Mouse (Mus musculus) megakaryocyte, embryonic 14.5 days (primary cell): ENCODE results near the gene Eomes.

Experiments used
- FLI1 ChIP-seq: IDR thresholded peaks from 2 replicates; pipeline ENCODE4 v1.6.1; 2012; ENCODE audit warnings: low read length, inconsistent platforms, mixed read lengths
- GATA1 ChIP-seq: IDR thresholded peaks from 3 replicates; pipeline ENCODE4 v1.6.1; 2012; ENCODE audit warnings: mixed read lengths, low read length, inconsistent platforms, borderline replicate concordance

DNA sequence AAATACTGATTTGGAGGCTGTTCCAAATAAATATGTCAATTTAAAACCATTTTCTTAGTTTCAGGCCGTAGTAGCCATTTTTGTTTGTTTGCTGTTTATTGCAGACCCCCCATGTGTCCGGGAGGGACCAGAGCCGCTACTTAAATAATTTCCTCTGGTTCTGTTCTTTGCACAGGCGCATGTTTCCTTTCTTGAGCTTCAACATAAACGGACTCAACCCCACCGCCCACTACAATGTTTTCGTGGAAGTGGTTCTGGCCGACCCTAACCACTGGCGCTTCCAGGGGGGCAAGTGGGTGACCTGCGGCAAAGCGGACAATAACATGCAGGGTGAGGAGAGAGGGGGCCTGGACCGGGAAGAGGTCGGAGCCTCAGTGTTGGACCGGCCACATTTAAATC is 2.3 kb downstream of the Eomes start:
- TF ChIP-seq GATA1 (no peak), FLI1 (no peak)
